Mouse (Mus musculus): ENCODE results near the gene Parm1.

DNA sequence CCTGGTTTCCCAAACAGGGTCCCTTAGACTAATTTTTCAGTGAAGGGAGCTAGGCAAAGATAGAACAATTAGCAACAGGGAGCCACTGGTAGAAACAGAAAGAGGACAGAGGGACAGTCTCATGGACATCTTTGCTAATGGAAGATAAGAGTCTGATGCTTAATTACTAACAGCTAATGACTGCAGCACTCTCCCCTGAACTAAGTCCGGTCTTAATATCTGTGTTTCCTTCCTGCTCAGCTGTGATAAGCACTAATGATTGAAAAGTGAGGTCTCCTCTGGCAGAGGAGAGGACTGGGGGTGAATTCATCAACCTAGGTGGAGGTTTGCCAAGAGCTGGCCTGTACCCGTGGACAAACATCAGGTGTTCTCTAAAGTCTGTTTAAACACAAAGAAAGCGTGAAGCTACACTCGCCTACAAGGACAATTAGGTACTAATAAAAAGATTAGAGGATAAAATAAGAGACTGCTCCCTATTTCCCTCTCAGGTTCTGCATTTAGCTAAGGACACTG is 101.3 kb downstream of the Parm1 start:
- TF ChIP-seq CTCF (IDR thresholded peaks at IDR 0.05; ENCODE audit: control insufficient read depth, insufficient read depth, insufficient read length) (no peak), USF1 (IDR thresholded peaks at IDR 0.05; ENCODE audit: low read depth) (no peak)

Data from C2C12 (cell line).